Mouse (Mus musculus) intestine, embryonic 15.5 days (tissue): ENCODE measurements around the gene Ear10. TPM values are rescaled to one million over a fixed set of nuclear protein-coding genes. Genes with fewer than 3 reads are reported as not detected.
"Not testable (repeated sequence)": the region's sequence is repeated elsewhere in the genome, so short reads cannot be mapped to it uniquely, and the experiment has no call there.

Source experiments
- ATAC-seq: fragments of 200-750 bp; cut with Nextera tagmentation; 2 replicates; pipeline ENCODE4 v1.8.0; 2017; ENCODE audit warnings: moderate TSS enrichment, moderate library complexity
- H3K27ac ChIP-seq: fragments of 300-500 bp; sonication (generic); 2 replicates; pipeline ENCODE4 v1.5.1; 2015; ENCODE audit warnings: mild to moderate bottlenecking, inconsistent platforms
- H3K27me3 ChIP-seq: fragments of 300-500 bp; sonication (generic); replicated peaks from 2 replicates; pipeline ENCODE4 v1.6.1; 2015; ENCODE audit warnings: inconsistent platforms
- H3K36me3 ChIP-seq: fragments of 300-500 bp; sonication (generic); 2 replicates; pipeline ENCODE4 v1.6.1; 2015; ENCODE audit warnings: inconsistent platforms
- H3K4me1 ChIP-seq: fragments of 300-500 bp; sonication (generic); replicated peaks from 2 replicates; pipeline ENCODE4 v1.6.1; 2015; ENCODE audit warnings: inconsistent platforms
- H3K4me2 ChIP-seq: fragments of 300-500 bp; sonication (generic); replicated peaks from 2 replicates; pipeline ENCODE4 v1.6.1; 2015; ENCODE audit warnings: mild to moderate bottlenecking, inconsistent platforms
- H3K4me3 ChIP-seq: fragments of 300-500 bp; sonication (generic); replicated peaks from 2 replicates; pipeline ENCODE4 v1.5.1; 2015; ENCODE audit warnings: inconsistent platforms
- H3K9ac ChIP-seq: fragments of 300-500 bp; sonication (generic); 2 replicates; pipeline ENCODE4 v1.6.1; 2015; ENCODE audit warnings: inconsistent platforms
- H3K9me3 ChIP-seq: fragments of 300-500 bp; sonication (generic); 2 replicates; pipeline ENCODE4 v1.6.1; 2016; ENCODE audit warnings: inconsistent platforms
- WGBS: fragments of 180-500 bp; shearing (Covaris S2); methylation state at CpG from one replicate; pipeline ENCODE4 v1.1.7; 2015; 5-methylcytosine and 5-hydroxymethylcytosine counted together
- polyA plus RNA-seq: library from polyadenylated mRNA; unstranded; fragments of >200 nt; fragmentation: Nextera tagmentation; extraction: Ambion mirVana; gene quantifications from 2 replicates; pipeline ENCODE4 v1.2.1, GENCODE M21; 2015

Ear10 gene
- polyA plus RNA-seq, 1 experiment from 2014 or later, result not detected

GRCm38 (mm10) chr14:43879966-43880545 lies 43.3 kb downstream of the Ear10 start:
- not testable (repeated sequence) for H3K4me2 ChIP-seq
- WGBS, result 86% methylated on average over 5 of the region's 5 CpGs

GRCm38 (mm10) chr14:43877789-43878188 lies 45.6 kb downstream of the Ear10 start:
- H3K4me3 ChIP-seq, result not testable (repeated sequence)

More at GRCm38 (mm10) chr14:43879966-43880545, 43.3 kb downstream of the Ear10 start:
- H3K27me3 ChIP-seq, H3K4me1 ChIP-seq, H3K27ac ChIP-seq, H3K9ac ChIP-seq, H3K9me3 ChIP-seq, H3K36me3 ChIP-seq, ATAC-seq, H3K4me3 ChIP-seq: not testable (repeated sequence)

GRCm38 (mm10) chr14:43875417-43875816 lies 47.9 kb downstream of the Ear10 start, which contains the start of gene Ear1:
TSS of gene Ear1 (minus strand) at chr14:43875517.
- not testable (repeated sequence) for H3K4me2 ChIP-seq, ATAC-seq, H3K9me3 ChIP-seq, H3K36me3 ChIP-seq, H3K4me1 ChIP-seq, H3K9ac ChIP-seq, H3K27ac ChIP-seq, H3K4me3 ChIP-seq, H3K27me3 ChIP-seq
- WGBS, result 82% methylated on average over 3 of the region's 3 CpGs

More at GRCm38 (mm10) chr14:43877789-43878188, 45.6 kb downstream of the Ear10 start:
- H3K9ac ChIP-seq, H3K4me2 ChIP-seq, H3K9me3 ChIP-seq, H3K36me3 ChIP-seq, H3K4me1 ChIP-seq, H3K27me3 ChIP-seq, ATAC-seq, H3K27ac ChIP-seq: not testable (repeated sequence)
- 35% methylated on average over 1 of the region's 2 CpGs for WGBS

- H3K36me3 ChIP-seq, H3K9me3 ChIP-seq: not testable (repeated sequence)
- WGBS, result 84% methylated on average over 3 of the region's 3 CpGs
These were observed 48.5 kb downstream of the Ear10 start for GRCm38 (mm10) chr14:43874862-43875261.

More at GRCm38 (mm10) chr14:43874862-43875261, 48.5 kb downstream of the Ear10 start:
- not testable (repeated sequence) for ATAC-seq, H3K27ac ChIP-seq, H3K4me3 ChIP-seq, H3K27me3 ChIP-seq, H3K4me2 ChIP-seq, H3K9ac ChIP-seq, H3K4me1 ChIP-seq

Other genes with a start within 250 kb of the Ear10 start
- not detected in 2 replicates for gene Gm8165, start 246.4 kb downstream of the Ear10 start, polyA plus RNA-seq
- 0.66 and 0.96 TPM in 2 replicates for gene Gm7324, start 225.7 kb downstream of the Ear10 start, polyA plus RNA-seq
- gene Gm16506, start 196.1 kb downstream of the Ear10 start, polyA plus RNA-seq, result not detected in 2 replicates
- gene Gm6526, start 175.7 kb downstream of the Ear10 start, polyA plus RNA-seq, result not detected in 2 replicates
- not detected in 2 replicates for gene Gm8180, start 138.8 kb downstream of the Ear10 start, polyA plus RNA-seq
- not detected in 2 replicates for gene Ear1, start 48.0 kb downstream of the Ear10 start, polyA plus RNA-seq
- gene Gm8113, start 1.8 kb upstream of the Ear10 start, polyA plus RNA-seq, result 10.4 and 11.9 TPM in 2 replicates
- not detected in 2 replicates for gene Ang5, start 33.5 kb upstream of the Ear10 start, polyA plus RNA-seq
- gene Ang6, start 78.7 kb upstream of the Ear10 start, polyA plus RNA-seq, result not detected in 2 replicates
- gene Ear2, start 179.1 kb upstream of the Ear10 start, polyA plus RNA-seq, result 0.33 and 0.89 TPM in 2 replicates
- gene Gm3327, start 200.3 kb upstream of the Ear10 start, polyA plus RNA-seq, result not detected in 2 replicates